Mouse (Mus musculus): ENCODE data around the gene Tex13c2. TPM values are rescaled to one million over a fixed set of nuclear protein-coding genes. Genes with fewer than 3 reads are reported as not detected.
A peak's percentile ranks its signal among the peaks of the same experiment; 100 is the strongest.

The Tex13c2 gene
- total RNA-seq, 2 experiments from 2014 or later = not detected

GRCm38 (mm10) chrX:42540756-42541053, 51.2 kb downstream of the Tex13c2 start:
- intact Hi-C loops (cut with DNase I) = loop anchor here (5.0 kb wide), 1 partner anchor 887 kb away; the partner anchor contains the start of gene Tenm1
- TF ChIP-seq CTCF (IDR thresholded peaks at IDR 0.05) = peak; percentile 87
- Histone ChIP-seq H3K4me3 (peak overlapping the region; percentile 41), H3K27ac (peak overlapping the region; percentile 40; the same call in 1 of the 2 replicates)
- DNase-seq (ENCODE audit: extremely low spot score in 1 of 2, low spot score in 2 of 2) = peak; percentile 60 to 64

Other genes starting within 250 kb of the Tex13c2 start
- not detected for gene Sh2d1a, start 12.8 kb downstream of the Tex13c2 start, total RNA-seq (2021)

Data from left cerebral cortex, adult 2 months (tissue).